Mouse (Mus musculus): ENCODE measurements around the gene 1600014C23Rik.

1600014C23Rik gene

DNA sequence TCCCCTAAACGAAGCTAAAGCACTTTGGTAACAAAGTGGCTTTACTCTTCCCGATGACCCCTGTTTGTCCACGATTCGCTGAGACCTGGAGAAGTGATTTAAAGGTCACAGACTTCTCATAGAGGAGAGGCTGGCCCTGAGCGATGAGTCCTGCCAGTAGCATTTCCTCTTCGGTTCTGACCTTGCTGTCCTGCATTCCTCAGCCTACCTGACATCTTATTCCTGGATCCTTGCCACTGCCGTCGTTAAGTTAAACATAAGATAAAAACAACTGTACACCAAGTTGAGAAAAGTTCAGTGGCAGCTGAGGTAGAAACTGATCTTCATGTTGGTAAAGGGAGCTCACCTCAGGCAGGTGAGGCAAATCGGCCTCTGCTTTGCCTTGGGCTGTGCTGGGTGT, 44.5 kb downstream of the 1600014C23Rik start:
- no peak for DNase-seq (ENCODE audit: low spot score)

DNA sequence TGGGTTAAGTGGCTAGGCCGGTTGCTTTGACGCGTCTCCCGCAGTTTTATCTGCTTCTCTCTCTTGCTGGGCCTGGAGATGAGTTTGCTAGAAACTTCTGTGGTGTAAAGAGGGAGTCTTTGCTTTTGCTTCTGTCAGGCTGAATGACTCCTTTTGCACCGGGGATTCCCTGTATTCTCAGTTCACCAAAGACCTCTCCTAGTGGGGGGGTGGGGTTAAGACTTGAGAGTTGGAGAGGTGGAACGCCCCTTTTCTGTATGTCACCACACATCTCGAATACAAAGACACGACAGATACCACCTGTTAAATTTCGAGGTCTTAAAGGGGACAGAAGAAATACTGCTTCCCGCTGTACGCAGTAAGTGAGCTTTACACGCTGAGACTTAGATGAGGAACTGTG, 46.9 kb downstream of the 1600014C23Rik start, which contains the start of gene Tmem63b:
Gene Tmem63b, minus strand, starts transcription at position 190 of the 400 bp plus-strand sequence.
- DNase-seq (ENCODE audit: low spot score) = peak; percentile 50

DNA sequence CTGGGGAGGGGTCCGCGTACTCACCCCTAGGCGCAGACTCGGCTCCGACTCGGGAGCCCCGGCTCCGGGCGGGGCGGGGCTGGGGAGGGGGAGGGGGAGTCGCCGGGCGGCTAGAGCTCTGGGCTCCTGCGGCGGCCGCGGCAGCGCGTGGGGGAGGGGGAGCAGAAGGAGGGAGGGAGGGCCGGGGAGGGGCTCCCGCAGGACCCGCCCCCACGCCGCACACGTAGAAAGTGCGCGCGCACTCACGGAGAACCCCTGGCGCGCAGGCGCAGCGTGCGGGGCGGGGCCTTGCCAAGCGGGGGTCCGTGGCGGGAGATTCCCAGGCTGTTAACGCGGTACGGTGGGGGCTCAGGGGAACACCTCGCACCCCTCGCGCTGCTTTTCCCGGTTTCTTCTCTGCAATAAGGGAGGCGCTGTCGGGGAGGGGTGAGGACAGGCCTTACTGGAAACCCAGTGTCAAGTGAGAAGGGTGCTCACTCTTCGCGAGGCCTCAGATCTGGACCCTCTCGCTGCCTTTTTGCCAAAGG, 47.5 kb downstream of the 1600014C23Rik start, which contains the start of gene Mrpl14:
Gene Mrpl14, plus strand, starts transcription at position 230 of the 527 bp plus-strand sequence.
- DNase-seq (ENCODE audit: low spot score) = peak; percentile 86

DNA sequence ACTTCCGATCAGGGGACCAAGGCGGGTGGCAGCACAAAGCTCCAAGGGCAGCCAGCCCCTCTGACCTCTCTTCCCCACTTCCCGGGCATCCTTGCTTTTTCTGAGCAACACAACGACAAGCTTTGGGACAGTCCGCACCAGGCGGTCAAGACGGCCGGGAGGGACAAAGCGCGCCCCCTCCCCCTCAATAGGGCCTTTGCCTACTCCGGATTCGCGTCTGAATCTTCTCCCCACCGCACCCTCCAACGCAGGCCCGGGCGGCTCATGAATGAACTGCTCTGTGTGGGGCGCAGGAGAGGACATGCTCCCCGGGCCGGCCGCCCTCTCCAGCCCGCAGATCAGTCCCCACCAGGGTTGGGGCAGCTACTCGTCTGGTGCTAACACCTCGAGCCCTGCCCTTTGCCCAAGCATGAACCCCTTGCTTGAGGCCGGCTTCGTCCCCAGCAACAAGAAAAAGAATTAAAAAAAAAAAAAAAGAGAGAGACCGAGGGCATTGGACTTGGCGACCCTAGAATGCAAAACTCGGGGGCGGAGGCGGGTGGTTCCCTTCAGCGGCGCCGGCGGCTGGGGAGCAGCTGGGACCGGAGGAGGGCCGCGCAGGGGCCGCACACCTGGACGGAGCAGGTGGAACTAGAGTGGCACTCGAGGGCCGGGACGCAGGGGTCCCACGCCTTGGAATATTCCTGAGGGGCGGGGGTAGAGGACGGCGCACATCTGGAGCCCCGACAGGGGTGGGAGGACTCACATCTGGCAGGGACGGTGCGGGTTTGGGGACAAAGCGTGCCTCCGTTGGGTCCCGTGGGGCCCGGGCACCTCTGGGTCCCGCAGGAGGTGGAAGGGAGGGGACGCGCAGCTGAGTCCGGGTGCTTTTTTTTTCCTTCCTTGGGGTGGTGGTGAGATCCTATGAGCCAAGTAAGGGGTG, 48.2 kb downstream of the 1600014C23Rik start:
- peak; percentile 15 for DNase-seq (ENCODE audit: low spot score)

DNA sequence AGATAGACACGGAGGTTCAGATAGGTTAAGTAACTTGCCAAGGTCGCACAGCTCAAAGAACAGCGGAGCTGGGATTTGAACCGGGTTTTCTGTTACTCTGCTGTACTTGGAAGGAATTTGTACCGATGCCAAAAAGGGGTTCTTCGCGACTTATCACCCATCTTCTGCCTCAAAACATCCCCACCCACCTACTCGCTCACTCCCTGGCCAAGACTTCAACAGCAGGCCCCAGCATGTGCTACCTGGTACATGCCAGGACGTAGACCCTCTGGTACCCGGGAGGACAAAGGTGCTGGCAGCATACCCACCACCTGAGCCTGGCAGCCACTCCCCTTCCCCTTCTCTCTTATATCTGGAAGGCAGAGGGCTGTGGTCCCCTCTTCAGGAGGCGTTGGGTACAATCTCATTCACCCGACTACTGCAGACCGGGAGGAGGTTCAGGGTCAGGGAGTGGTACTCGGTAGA, 48.9 kb downstream of the 1600014C23Rik start:
- DNase-seq (ENCODE audit: low spot score) = no peak

Measured in T-cell, adult 2 months (primary cell).